Mouse (Mus musculus) testis, postnatal 14 days (tissue): Measurements from ENCODE around the gene Ltbp1.

Experiments
- DNase-seq: peaks from one replicate; pipeline ENCODE4 v3.0.0; 2021; ENCODE audit warnings: low spot score

Ltbp1 gene

GRCm38 (mm10) chr17:75300908-75301307 is 295.5 kb downstream of the Ltbp1 start:
- no peak for DNase-seq

DNA sequence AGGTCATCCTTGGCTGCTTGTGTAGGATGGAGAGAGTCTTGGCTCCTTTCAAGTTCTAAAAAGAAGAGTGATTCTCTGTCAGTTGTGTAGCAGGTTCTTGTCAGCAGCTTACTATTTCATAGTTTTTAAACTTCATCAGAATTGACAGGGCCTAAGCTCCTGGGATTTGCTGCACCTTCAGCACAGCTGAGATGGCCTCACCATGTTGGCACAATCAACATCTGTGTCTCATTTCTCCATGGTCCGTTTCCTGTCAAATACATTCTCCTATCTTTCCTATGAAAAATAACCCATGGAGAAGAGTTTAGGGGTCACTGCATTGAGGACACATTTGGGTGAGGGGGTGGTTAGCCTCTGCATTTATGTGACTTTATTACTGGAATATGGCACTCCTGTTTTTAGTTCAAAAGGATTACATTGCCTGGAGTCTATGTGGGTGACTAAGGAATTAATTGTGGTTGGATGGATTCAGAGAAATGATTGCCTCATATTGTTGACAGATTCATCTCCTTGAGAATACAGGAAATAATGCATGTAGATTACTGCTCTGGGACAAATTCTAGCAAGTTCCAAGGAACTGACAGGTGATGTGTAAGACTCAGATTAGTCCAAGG is 299.5 kb downstream of the Ltbp1 start:
- DNase-seq: no peak

- DNase-seq: no peak
Observed at GRCm38 (mm10) chr17:75305714-75306113, 300.3 kb downstream of the Ltbp1 start.

DNA sequence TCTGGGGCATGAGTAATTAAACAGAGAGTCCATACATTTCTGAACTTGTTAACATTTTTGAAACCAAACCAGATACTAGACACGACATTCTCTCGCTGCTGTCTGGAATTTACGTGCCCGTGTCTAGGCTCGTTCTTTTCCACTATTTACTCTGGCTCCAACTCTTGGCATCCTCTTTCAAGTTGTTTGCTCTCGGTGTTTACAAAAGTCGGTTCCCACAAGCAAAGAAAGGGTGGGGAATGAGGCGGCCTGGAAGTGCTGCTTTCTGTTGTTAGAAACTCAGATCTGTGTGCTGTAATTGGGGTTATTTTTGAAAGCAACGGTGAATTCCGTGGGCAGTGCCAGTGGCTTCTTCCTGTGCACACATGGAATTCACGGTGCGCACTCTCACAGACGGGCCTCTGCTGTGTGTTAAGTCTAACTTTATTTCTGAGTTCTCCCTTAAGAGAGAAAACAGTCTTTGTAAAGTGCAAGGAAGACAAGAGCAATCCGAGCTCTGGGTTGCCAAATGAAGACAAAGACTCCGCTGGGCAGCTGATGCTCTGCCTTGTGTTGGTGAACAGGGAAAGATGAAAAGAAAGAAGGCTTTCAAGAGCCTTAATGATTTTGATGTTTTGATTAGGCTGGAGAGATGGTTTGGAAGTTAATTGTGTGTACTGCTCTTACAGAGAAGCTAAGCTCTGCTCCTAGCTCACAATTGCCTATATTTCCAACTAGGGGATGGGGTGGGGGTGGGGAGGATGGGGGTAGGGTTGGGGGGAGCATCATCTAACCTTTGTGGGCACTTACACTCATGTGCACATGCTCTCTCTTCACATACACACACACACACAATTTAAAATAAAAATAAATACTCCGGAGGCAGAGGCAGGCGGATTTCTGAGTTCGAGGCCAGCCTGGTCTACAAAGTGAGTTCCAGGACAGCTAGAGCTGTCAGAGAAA is 302.0 kb downstream of the Ltbp1 start:
- no peak for DNase-seq

- DNase-seq: no peak
Observed at GRCm38 (mm10) chr17:75317106-75317505, 311.7 kb downstream of the Ltbp1 start.

DNA sequence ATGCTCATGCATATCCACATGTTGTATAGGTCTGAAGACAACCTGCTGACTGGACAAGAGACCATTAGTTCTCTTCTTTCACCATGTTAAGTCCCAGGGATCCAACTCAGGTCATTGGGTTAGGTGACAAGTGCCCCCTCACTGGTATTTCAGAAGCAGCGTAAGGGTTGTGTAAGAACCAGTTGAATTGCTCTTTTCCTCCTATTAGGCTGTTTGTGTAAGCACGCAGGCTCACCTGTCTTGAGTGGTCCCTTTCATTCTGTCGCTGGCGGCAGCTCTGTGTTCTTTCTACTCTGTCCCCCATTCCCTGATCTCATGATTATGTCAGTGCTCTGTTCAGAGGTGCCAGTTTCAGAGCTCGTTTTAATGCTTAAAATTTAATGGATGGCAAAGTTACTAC is 317.9 kb downstream of the Ltbp1 start:
- DNase-seq: no peak

DNA sequence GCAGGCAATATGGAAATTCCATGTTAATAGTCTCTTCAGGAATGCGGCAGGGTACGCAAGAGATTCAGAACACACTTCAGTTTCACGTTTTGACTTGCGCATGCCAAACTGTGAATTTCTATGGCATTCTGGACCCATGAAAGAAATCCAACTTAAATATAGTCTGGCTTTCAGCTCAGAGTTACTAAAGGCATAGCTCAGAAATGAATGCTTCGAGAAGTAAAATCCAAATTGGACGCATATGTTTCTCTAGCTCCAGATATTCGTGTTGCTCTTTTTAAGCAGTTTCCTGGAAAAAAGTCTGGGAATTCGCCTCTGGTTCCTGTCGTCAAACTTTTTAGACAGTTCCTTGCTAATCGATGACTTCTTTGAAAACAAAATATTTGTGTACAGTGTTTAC is 318.4 kb downstream of the Ltbp1 start:
- no peak for DNase-seq

DNA sequence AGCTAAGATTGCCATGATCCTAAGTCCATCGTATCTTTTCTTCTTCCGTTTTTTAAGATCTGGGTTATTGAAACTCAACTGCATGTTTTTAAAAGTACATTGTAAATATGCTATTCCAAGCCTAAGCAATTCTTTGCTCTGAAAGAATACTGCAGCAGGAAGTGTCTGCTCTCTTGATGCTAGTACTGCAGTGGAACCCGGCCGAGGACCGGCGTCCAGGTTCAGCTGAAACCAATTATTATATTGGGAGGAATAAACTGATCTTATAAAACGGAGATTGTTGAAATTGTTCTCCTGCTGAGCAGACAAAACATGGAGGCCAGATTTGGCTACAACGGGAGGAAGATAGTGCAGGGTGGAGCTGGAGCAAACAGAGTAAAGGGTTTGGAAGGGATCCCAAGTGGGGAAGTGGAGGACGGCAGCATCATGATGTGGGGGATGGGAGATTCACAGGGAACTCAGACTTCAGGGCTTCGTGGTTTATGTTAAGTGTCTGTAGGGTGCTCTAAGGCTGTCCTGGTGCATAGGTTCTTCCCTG is 322.8 kb downstream of the Ltbp1 start:
- DNase-seq: no peak

- DNase-seq: no peak
Observed at GRCm38 (mm10) chr17:75330366-75330765, 325.0 kb downstream of the Ltbp1 start.

- no peak for DNase-seq
Observed at GRCm38 (mm10) chr17:75331421-75331951, 326.1 kb downstream of the Ltbp1 start.

GRCm38 (mm10) chr17:75332289-75332688 is 326.9 kb downstream of the Ltbp1 start:
- DNase-seq: no peak

- no peak for DNase-seq
Observed at GRCm38 (mm10) chr17:75333011-75333410, 327.6 kb downstream of the Ltbp1 start.

DNA sequence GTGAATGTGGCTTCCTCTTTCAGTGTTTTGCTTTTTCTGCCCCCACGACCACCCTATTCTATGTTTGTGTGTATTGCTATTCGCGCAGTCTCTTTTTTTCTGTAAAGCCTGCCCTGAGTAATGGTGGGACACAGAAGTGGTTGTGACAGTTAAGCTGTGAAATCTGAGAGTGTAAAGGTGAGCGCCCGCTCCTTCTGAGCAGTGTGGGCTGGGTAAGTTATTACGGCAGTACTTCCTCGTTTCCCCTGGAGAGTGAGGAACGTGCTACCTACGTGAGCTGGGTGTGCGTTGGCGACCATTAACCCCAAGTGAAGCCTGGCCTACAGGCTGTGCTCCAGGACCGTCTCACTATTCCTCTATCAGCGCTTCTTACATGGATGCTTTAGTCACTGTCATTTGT is 328.4 kb downstream of the Ltbp1 start:
- DNase-seq: no peak

- no peak for DNase-seq
Observed at GRCm38 (mm10) chr17:75335649-75336048, 330.3 kb downstream of the Ltbp1 start.

- no peak for DNase-seq
Observed at GRCm38 (mm10) chr17:75341227-75341626, 335.9 kb downstream of the Ltbp1 start.

DNA sequence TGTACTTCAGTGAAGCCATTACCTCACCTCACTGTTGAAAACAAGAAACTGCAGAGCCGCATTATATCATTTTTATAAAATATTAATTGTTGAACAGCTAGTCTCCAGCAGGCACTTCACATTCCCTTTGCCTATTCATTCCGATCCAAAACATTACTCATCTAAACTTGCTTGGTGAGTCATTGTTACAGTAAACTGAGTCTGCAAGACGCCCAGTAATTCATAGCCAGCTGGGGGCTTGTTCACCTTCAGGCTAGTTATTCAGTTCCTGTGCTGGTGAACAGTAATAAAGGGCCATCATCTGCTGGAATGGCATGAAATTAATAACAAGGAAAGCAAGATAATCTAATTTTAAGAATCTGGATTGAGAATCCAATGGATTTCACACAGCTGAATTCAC is 339.7 kb downstream of the Ltbp1 start:
- no peak for DNase-seq

DNA sequence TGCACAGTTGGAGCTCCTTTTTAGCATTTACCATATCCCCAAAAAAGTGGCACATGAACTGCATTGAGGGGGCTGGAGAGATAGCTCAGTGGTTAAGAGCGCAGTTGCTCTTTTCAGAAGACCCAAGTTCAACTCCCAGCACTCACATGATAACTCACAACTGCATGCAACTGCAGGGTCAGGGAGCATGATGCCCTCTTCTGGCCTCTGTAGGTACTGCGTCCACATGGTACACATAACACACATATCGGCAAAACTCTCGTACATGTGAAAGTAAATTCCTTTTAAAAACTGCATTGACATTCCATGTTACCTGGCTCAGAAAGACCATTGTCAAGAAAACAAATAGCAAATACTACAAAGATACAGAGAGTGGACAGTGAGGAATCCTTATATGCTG is 342.0 kb downstream of the Ltbp1 start:
- DNase-seq: no peak

DNA sequence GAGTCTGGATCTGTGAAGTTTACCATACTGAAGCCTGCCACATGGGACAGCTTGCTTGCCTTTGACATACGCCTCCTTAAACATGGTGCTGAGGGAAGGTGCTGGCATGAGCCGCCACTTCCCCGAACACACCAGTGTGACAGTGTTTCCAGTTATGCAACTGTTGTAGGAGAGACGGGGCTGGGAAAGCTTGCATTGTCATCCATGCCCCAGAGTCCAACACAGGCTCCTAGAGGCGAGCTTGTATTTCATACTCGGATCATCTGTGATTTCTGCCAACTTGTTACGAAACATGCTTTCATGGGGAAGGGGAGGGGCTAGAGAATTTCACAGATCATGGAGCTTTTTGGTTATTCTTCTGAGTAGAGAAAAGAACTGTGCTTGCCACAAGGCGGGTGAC is 343.7 kb downstream of the Ltbp1 start:
- no peak for DNase-seq

- DNase-seq: no peak
Observed at GRCm38 (mm10) chr17:75349602-75350001, 344.2 kb downstream of the Ltbp1 start.

- DNase-seq: no peak
Observed at GRCm38 (mm10) chr17:75353323-75353722, 348.0 kb downstream of the Ltbp1 start.

DNA sequence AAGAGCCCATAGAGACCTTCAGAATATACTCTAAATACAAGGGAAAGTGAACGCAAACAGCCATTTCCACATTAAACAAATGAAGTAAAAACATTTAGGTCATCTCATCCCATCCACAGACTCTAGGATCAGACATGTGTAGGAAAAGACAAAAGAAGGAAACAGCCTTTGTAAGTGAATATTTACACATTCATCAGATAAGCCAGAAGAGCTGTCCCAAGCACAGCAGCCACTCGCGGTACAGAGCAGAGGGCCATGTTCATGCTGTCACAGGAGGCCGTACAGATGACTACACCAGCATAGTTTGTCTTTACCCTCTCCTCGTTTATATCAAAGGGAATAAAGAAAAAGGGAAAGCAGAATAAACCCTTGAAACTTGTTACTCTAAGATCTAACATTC is 350.1 kb downstream of the Ltbp1 start:
- DNase-seq: no peak

DNA sequence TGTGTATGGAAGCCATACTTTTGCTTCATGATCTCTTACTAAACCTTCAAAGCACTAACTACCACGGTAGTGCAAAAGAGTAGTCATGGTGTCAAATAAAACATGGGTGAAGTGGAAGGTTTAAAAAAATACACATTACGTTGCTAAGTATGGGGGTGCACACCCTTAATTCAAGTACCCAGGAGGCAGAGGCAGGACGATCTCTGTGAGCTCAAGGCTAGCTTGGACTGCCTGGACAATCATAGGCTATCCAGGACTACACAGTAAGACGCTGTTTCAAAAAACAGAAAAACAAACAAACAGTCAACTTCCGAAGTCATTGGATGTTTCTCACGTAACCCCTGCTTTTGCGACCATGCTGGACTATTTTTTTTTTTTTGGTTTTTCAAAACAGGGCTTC is 354.7 kb downstream of the Ltbp1 start:
- DNase-seq: no peak

DNA sequence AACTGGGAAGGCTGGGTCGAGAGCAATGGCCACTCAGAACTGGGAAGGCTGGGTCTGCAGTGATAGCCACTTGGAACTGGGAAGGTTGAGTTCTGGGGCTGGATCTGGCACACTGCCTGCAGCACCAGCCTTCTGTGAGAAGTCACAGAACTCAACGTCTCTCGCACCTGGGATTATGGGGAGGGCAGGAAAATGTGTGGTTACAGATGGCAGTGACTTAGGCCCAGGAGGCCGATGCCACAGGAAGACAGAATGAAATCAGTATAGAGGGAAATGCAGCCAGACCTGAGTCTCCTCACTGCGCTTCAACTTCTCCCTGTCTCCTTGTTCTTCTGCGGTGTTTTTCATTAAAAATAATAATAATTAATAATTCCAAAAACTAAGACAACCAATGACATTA is 361.0 kb downstream of the Ltbp1 start:
- DNase-seq: no peak
